Mouse (Mus musculus) forebrain, embryonic 14.5 days (tissue): ENCODE measurements around the gene Tagln3. TPM values are rescaled to one million over a fixed set of nuclear protein-coding genes. Genes with fewer than 3 reads are reported as not detected.

Experiments
- ATAC-seq: fragments of 200-750 bp; cut with Nextera tagmentation; 2 replicates; pipeline ENCODE4 v1.8.0; 2017; ENCODE audit warnings: mild to moderate bottlenecking, moderate library complexity
- DNase-seq: peaks from one replicate; pipeline ENCODE4 v3.0.0-alpha.2; 2015; ENCODE audit warnings: low spot score
- H3K27ac ChIP-seq: fragments of 300-500 bp; sonication (generic); 2 replicates; pipeline ENCODE4 v1.5.1; 2014; ENCODE audit warnings: low read depth, mild to moderate bottlenecking, control low read depth, low read length, moderate library complexity
- H3K27me3 ChIP-seq: fragments of 300-500 bp; sonication (generic); replicated peaks from 2 replicates; pipeline ENCODE4 v1.6.1; 2014; ENCODE audit warnings: low read length, control low read depth, mixed read lengths; ENCODE audit not compliant: control insufficient read depth, insufficient read depth
- H3K36me3 ChIP-seq: fragments of 300-500 bp; sonication (generic); 2 replicates; pipeline ENCODE4 v1.6.1; 2014; ENCODE audit warnings: low read length, control low read depth; ENCODE audit not compliant: control insufficient read depth, insufficient read depth
- H3K4me1 ChIP-seq: fragments of 300-500 bp; sonication (generic); 2 replicates; pipeline ENCODE4 v1.6.1; 2014; ENCODE audit warnings: antibody characterized with exemption, low read length, control low read depth; ENCODE audit not compliant: control insufficient read depth, insufficient read depth
- H3K4me2 ChIP-seq: fragments of 300-500 bp; sonication (generic); 2 replicates; pipeline ENCODE4 v1.6.1; 2014; ENCODE audit warnings: mild to moderate bottlenecking, control low read depth, low read length
- H3K4me3 ChIP-seq: fragments of 300-500 bp; sonication (generic); 2 replicates; pipeline ENCODE4 v1.5.1; 2014; ENCODE audit warnings: low read depth, low read length, control low read depth
- H3K9ac ChIP-seq: fragments of 300-500 bp; sonication (generic); 2 replicates; pipeline ENCODE4 v1.6.1; 2014; ENCODE audit warnings: mild to moderate bottlenecking, low read length, control low read depth, moderate library complexity
- H3K9me3 ChIP-seq: fragments of 300-500 bp; sonication (generic); replicated peaks from 2 replicates; pipeline ENCODE4 v1.6.1; 2016; ENCODE audit warnings: low read length, control low read depth, mixed read lengths; ENCODE audit not compliant: control insufficient read depth
- WGBS: fragments of 180-500 bp; shearing (Covaris S2); extraction: QIAGEN DNeasy Blood & Tissue Kit; methylation state at CpG from one replicate; pipeline ENCODE4 v1.1.7; 2014; 5-methylcytosine and 5-hydroxymethylcytosine counted together
- polyA plus RNA-seq: library from polyadenylated mRNA; unstranded; fragments of >200 nt; fragmentation: Nextera tagmentation; extraction: Ambion mirVana; gene quantifications from 2 replicates; pipeline ENCODE4 v1.2.1, GENCODE M21; 2014

Tagln3 gene
- polyA plus RNA-seq, 1 experiment from 2014 or later = 598 TPM

DNA sequence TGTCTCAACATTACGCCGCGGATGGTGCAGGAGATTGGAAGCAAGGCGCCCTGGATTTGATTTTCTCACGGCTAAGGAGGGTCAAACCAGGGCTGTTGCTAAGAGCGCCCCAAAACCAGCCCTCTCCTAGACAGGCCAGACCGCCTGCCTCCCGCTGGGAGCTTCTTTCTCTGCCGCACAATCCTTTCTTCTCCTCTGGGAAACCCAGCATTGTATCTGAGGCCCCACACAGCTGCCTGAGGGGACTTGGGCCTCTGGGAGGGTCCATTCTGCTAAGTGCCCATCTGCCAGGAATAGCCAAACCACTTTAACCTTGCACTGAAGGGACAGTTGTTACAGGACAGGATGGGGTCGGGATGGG lies 314 bp upstream of the Tagln3 start:
- ATAC-seq (peak; percentile 74), DNase-seq (peak; percentile 74)
- H3K9me3 ChIP-seq = no peaks in the 10 kb centered on the region
- H3K36me3 ChIP-seq = peaks cover 29% of the 10 kb centered on the region
- 1% methylated on average over 10 of the region's 10 CpGs for WGBS
- H3K27me3 ChIP-seq = no peaks in the 10 kb centered on the region
- H3K27ac ChIP-seq = peak overlapping the region; percentile 92
- peak overlapping the region; percentile 48 for H3K4me3 ChIP-seq
- H3K4me2 ChIP-seq = peak overlapping the region; percentile 56
- peak overlapping the region; percentile 82 for H3K9ac ChIP-seq
- peaks cover 22% of the 10 kb centered on the region; the same call in 1 of the 2 replicates for H3K4me1 ChIP-seq

DNA sequence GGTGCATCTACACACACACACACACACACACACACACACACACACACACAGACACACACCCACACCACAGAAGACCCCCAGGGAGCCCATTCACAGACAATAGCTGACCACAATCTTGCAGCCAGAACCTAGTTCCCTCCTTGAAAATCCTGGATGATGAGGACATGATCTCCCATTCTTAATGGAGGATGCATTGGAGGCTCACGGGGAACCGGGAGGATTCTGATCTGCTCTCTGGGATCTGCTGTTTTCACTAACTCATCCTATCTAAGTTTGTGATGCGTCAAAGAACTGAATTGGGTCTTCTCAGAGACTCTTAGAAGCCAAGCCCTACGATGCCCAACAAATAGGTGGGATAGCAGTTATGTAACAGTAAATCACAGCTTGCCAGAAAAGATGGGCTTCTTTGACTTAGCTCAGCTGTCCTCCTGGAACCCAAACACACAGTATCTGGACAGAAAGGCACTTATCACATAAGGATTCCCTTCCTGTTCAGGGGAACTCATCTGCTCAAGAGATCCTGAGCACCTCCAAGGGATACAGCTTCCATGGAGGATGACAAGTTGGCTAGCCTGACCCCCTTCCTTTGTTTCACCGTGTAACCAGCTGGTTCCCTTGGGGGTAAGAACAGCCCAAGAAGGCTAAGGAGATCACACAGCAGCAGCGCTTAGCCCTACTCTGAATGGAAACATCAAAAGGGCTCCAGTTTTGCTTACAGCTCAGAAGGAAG lies 1.1 kb downstream of the Tagln3 start:
- DNase-seq (peak; percentile 61), ATAC-seq (peak; percentile 45)
- H3K4me2 ChIP-seq = peak overlapping the region; percentile 56
- peaks cover 22% of the 10 kb centered on the region; the same call in 1 of the 2 replicates for H3K4me1 ChIP-seq
- H3K36me3 ChIP-seq = peaks cover 33% of the 10 kb centered on the region
- peak overlapping the region; percentile 48 for H3K4me3 ChIP-seq
- no peaks in the 10 kb centered on the region for H3K27me3 ChIP-seq
- H3K9ac ChIP-seq = peak overlapping the region; percentile 82
- H3K9me3 ChIP-seq = no peaks in the 10 kb centered on the region
- 32% methylated on average over 6 of the region's 6 CpGs for WGBS
- peak overlapping the region; percentile 92 for H3K27ac ChIP-seq

DNA sequence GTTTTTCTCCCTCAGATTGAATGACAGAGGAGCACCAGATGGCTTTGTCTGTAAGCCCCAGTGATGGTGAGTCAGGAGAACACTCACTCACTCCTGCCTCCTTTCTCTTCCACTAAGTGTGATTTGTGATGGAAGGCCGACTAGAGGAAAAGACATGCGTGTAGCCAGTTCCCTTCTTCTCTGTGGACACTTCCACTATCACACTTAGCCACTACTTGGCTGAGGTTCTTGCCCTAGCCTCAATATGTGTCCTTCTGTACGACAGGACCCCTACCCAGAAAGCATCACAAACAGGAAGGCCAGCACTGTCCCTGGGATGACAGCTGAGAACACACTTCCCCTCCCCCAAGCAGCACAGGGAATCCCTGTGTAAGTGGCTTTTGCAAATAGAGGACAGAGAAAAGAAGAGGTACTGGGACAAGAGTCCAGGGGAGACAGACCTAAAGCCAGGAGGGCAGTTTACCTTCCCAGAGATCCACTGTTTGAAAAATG lies 1.9 kb downstream of the Tagln3 start:
- H3K9ac ChIP-seq = peak overlapping the region; percentile 82
- H3K27ac ChIP-seq = peak overlapping the region; percentile 92
- 55% methylated on average over 3 of the region's 3 CpGs for whole genome bisulfite sequencing
- H3K9me3 ChIP-seq = no peaks in the 10 kb centered on the region
- ATAC-seq = no peak
- no peaks in the 10 kb centered on the region for H3K27me3 ChIP-seq
- H3K4me3 ChIP-seq = peak overlapping the region; percentile 48
- DNase-seq = peak; percentile 37
- H3K4me1 ChIP-seq = peaks cover 22% of the 10 kb centered on the region; the same call in 1 of the 2 replicates
- H3K4me2 ChIP-seq = peak overlapping the region; percentile 56
- peaks cover 39% of the 10 kb centered on the region for H3K36me3 ChIP-seq

DNA sequence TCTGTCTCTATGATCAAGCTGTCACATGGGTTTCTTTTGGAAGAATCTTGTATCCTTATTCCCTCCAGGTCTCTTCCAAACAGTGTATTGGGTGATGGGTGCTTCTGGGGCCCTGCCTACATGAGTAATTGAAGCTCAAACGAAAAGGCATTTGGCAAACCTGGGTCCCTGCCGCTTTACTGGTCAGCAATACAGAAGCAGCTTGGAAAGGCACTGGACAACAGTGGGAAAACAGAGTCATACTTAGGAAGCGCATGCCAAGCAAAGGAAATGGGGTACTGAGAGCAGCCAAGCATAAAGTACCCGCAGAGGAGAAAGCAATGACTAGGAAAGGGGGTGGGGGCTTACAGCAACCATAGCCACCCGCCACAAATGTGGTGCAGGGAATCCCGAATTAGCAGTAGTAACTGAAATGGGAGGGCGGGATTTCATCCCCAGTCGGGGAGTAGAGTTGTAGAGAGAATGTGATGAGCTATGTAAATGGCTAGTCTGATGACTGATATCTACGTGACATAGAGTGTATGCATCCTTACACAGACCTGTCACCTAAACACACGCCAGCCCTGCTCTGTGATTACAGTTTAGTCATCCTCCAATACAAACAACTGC lies 4.3 kb downstream of the Tagln3 start:
- ATAC-seq = no peak
- Histone ChIP-seq H3K9ac (no peak overlapping the region), H3K4me3 (no peak overlapping the region), H3K9me3 (no peaks in the 10 kb centered on the region), H3K36me3 (peaks cover 59% of the 10 kb centered on the region), H3K27ac (no peak overlapping the region), H3K27me3 (no peaks in the 10 kb centered on the region), H3K4me1 (peaks cover 22% of the 10 kb centered on the region; the same call in 1 of the 2 replicates), H3K4me2 (0 out of 2 replicates have a peak overlapping the region, but pooled peaks have one; percentile 18)
- no peak for DNase-seq
- WGBS = 85% methylated on average over 10 of the region's 10 CpGs

DNA sequence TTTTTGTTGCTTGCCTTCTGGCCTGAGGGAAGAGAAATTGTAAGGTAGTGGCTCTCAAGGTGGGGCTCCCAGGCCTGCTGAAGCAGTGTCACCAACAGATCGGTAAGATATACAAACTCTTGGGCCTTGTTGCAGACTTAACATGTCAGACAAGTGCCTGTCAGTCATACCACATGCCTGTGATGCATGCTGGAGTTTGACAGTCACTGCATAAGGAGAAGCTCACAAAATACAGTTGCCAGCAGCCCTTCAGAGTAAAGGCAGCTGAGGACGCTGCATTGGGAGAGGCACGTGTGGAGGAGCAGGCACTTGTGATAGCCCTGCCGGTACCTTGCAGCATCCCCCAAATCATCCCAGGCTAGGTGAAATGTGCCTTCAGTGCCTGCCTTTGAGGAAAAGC lies 6.1 kb downstream of the Tagln3 start:
- Histone ChIP-seq H3K9me3 (no peaks in the 10 kb centered on the region), H3K4me3 (no peak overlapping the region), H3K36me3 (peaks cover 59% of the 10 kb centered on the region), H3K9ac (no peak overlapping the region), H3K4me1 (peaks cover 19% of the 10 kb centered on the region; the same call in 1 of the 2 replicates), H3K27me3 (no peaks in the 10 kb centered on the region), H3K27ac (no peak overlapping the region), H3K4me2 (no peak overlapping the region)
- ATAC-seq (no peak), DNase-seq (no peak)
- WGBS = 96% methylated on average over 4 of the region's 4 CpGs

DNA sequence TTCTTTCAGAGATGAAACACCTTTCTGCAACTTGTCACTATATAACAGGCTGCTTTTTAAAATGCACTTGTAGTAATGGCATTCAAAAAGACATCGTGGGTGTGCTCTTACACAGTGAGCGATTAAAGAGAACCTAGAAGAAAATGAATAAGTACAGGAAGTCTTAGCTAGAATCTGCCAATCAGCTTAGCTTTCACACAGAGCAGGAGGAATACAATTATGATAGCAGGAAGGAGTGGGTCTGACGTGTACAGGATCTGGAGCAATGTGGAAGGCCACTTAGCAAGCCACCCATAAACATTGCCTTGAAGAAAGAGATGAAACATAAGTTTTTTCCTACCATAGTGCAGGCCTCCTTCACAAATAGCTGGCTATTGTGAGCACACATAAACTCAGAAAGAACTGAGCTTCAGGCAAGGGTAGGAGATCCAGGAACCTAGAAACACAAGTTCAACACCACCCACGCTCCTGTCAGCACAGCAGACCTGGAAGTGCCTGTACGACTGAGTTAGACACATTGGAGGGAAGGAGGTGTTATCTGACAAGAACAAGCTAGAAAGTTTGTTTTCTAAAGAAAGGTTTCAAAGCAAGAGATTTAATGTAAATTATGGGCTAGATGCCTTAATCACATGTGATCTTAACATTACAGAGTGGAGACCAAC lies 9.8 kb downstream of the Tagln3 start:
- no peak overlapping the region for H3K4me2 ChIP-seq
- WGBS = 82% methylated on average over 5 of the region's 5 CpGs
- H3K4me1 ChIP-seq = no peaks in the 10 kb centered on the region
- H3K4me3 ChIP-seq = no peak overlapping the region
- no peak overlapping the region for H3K9ac ChIP-seq
- H3K27me3 ChIP-seq = no peaks in the 10 kb centered on the region
- H3K9me3 ChIP-seq = no peaks in the 10 kb centered on the region
- H3K36me3 ChIP-seq = peaks cover 60% of the 10 kb centered on the region
- no peak overlapping the region for H3K27ac ChIP-seq
- ATAC-seq (no peak), DNase-seq (no peak)

DNA sequence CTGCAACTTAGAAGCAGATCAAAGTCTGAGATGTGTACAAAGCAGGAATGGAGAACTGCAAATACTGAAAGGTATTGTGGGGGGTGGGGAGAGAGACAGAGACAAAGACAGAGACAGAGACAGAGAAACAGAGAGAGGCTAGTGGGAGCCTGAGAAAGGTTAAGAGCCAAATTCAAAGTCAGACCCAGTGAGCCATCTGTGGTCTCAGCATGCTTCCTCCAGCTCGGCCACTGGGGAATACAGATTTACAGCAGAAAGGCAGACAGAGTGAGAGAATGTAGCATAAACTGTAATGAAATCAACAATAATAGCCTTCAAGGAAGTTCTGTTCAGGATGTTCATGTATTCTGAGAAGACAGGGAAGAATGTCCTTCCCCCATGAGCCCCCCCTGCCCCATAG lies 10.5 kb downstream of the Tagln3 start:
- 92% methylated on average over 1 of the region's 1 CpGs for WGBS
- Histone ChIP-seq H3K4me3 (no peak overlapping the region), H3K27me3 (no peaks in the 10 kb centered on the region), H3K9me3 (no peaks in the 10 kb centered on the region), H3K27ac (no peak overlapping the region), H3K4me1 (no peaks in the 10 kb centered on the region), H3K9ac (no peak overlapping the region), H3K4me2 (no peak overlapping the region), H3K36me3 (peaks cover 57% of the 10 kb centered on the region)
- DNase-seq (no peak), ATAC-seq (no peak)

DNA sequence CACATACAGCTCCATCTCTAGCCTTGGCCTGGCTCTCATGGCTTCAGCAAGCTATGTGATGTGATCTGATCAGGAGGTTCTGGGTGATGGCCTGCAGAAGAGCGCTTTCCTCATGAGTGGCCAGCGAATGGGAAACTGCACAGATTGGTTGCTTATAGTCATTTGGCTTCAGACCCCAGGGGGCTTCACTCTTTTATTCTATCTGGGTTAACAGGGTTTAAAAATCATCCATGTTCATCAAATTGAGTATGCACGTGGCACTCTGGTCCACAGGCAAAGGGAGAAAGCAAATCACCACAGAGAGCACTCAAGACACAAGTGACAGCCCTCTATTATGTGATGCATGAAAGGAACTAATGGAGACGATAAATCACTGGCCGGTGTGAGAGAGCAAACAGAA lies 11.1 kb downstream of the Tagln3 start:
- H3K27ac ChIP-seq = no peak overlapping the region
- H3K27me3 ChIP-seq = no peaks in the 10 kb centered on the region
- ATAC-seq (no peak), DNase-seq (no peak)
- no peak overlapping the region for H3K4me3 ChIP-seq
- peaks cover 52% of the 10 kb centered on the region for H3K36me3 ChIP-seq
- no peak overlapping the region for H3K4me2 ChIP-seq
- no peak overlapping the region for H3K9ac ChIP-seq
- 73% methylated on average over 5 of the region's 5 CpGs for WGBS
- no peaks in the 10 kb centered on the region for H3K9me3 ChIP-seq
- no peaks in the 10 kb centered on the region for H3K4me1 ChIP-seq
